Mouse (Mus musculus) adrenal gland, postnatal 4 days (tissue): ENCODE measurements around the gene Rabepk. TPM values are rescaled to one million over a fixed set of nuclear protein-coding genes. Genes with fewer than 3 reads are reported as not detected.
"Not testable (repeated sequence)": the region's sequence is repeated elsewhere in the genome, so short reads cannot be mapped to it uniquely, and the experiment has no call there.

Experiments
- DNase-seq, 2 experiments: peaks; one replicate each; pipeline ENCODE4 v3.0.0; 2021 to 2022; ENCODE audit warnings: low spot score in 2 of 2, mixed read lengths in 2 of 2
- long read RNA-seq, 2 experiments: library from polyadenylated mRNA; stranded (forward); transcript quantifications; one replicate each; pipeline ENCODE4 v2.0.0; 2021
- total RNA-seq, 2 experiments: library from RNA; stranded (reverse); gene quantifications; 2 replicates each; pipeline ENCODE4 v1.2.3; 2021

Gene Rabepk
- total RNA-seq: 10 to 100 TPM; 29.7 to 31.4 TPM
- long read RNA-seq, experiment 1, transcript Rabepk-207 (8 exons, 2,968 nt): major isoform, 20 of 33 reads
- long read RNA-seq, experiment 1, partial matches to known transcripts: 1 of 33 reads
- long read RNA-seq, experiment 1, other reads (novel, unspliced or antisense): 10 of 33 reads
- long read RNA-seq, experiment 2, transcript Rabepk-207 (8 exons, 2,968 nt): major isoform, 26 of 47 reads
- long read RNA-seq, experiment 2, partial matches to known transcripts: 9 of 47 reads
- long read RNA-seq, experiment 2, other reads (novel, unspliced or antisense): 8 of 47 reads

- peak; percentile 50 to 66 for DNase-seq
Observed at GRCm38 (mm10) chr2:34799357-34800256, at the start of gene Rabepk. Rabepk (minus strand) TSS chr2:34799912.

GRCm38 (mm10) chr2:34847702-34848101 is 48.0 kb upstream of the Rabepk start:
- no peak for DNase-seq

- DNase-seq: no peak
Observed at GRCm38 (mm10) chr2:34843211-34843939, 43.7 kb upstream of the Rabepk start.

- no peak for DNase-seq
Observed at GRCm38 (mm10) chr2:34841706-34842105, 42.0 kb upstream of the Rabepk start.

GRCm38 (mm10) chr2:34840143-34840542 is 40.4 kb upstream of the Rabepk start:
- DNase-seq: not testable (repeated sequence)

GRCm38 (mm10) chr2:34835669-34836068 is 36.0 kb upstream of the Rabepk start:
- DNase-seq: no peak

- DNase-seq: no peak
Observed at GRCm38 (mm10) chr2:34833624-34834023, 33.9 kb upstream of the Rabepk start.

- DNase-seq: not testable (repeated sequence)
Observed at GRCm38 (mm10) chr2:34832766-34833457, 33.2 kb upstream of the Rabepk start, which contains the start of gene Gm34653. Gm34653 (plus strand) TSS chr2:34833007.

- DNase-seq: not testable (repeated sequence)
Observed at GRCm38 (mm10) chr2:34830066-34830465, 30.4 kb upstream of the Rabepk start.

GRCm38 (mm10) chr2:34828026-34828425 is 28.3 kb upstream of the Rabepk start:
- DNase-seq: no peak

- no peak for DNase-seq
Observed at GRCm38 (mm10) chr2:34827591-34827990, 27.9 kb upstream of the Rabepk start.

GRCm38 (mm10) chr2:34826460-34827231 is 26.9 kb upstream of the Rabepk start:
- DNase-seq: no peak

GRCm38 (mm10) chr2:34825827-34826459 is 26.2 kb upstream of the Rabepk start, which contains the start of gene Fbxw2:
Fbxw2 (minus strand) TSS chr2:34826311.
- DNase-seq: peak; percentile 70 to 81

GRCm38 (mm10) chr2:34818492-34818891 is 18.8 kb upstream of the Rabepk start:
- DNase-seq: no peak

- not testable (repeated sequence) for DNase-seq
Observed at GRCm38 (mm10) chr2:34815893-34816292, 16.2 kb upstream of the Rabepk start.

- no peak for DNase-seq
Observed at GRCm38 (mm10) chr2:34812706-34813105, 13.0 kb upstream of the Rabepk start.

- no peak for DNase-seq
Observed at GRCm38 (mm10) chr2:34810775-34811174, 11.1 kb upstream of the Rabepk start.

GRCm38 (mm10) chr2:34809568-34809967 is 9.9 kb upstream of the Rabepk start:
- no peak for DNase-seq

GRCm38 (mm10) chr2:34808057-34808456 is 8.3 kb upstream of the Rabepk start:
- no peak for DNase-seq
